Mouse (Mus musculus): ENCODE results near the gene Crygc. TPM values are rescaled to one million over a fixed set of nuclear protein-coding genes. Genes with fewer than 3 reads are reported as not detected.
"Not testable (repeated sequence)": the region's sequence is repeated elsewhere in the genome, so short reads cannot be mapped to it uniquely, and the experiment has no call there.

Gene Crygc
- total RNA-seq, 2 experiments from 2014 or later, result not detected

GRCm38 (mm10) chr1:65064201-65064600 lies 9.3 kb downstream of the Crygc start:
- DNase-seq (ENCODE audit: low spot score), result no peak

DNA sequence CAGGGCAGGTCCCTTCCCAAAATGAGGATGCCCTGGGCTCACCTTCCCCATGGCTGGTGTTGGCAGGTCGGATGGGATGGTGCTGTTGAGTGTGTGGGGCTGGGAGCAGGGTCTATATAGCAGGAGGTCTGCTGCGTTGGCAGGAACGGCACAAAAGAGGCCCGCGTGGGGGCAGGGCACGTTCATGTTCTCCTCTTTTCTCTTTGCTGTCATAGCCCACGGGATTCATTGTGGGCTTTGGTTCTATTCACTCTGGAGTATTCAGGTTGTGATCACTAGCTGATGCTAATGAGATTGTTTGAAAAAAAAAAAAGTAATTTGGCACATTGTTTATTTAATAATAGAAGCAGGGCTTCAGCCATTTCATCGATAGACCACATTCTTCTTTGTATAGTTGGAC lies 10.1 kb downstream of the Crygc start, which contains the start of gene Crygd:
TSS of gene Crygd (minus strand) at position 101 of the 400 bp plus-strand sequence.
- intact Hi-C loops (cut with DNase I), result no loop called here
- DNase-seq (ENCODE audit: low spot score), result no peak

More at GRCm38 (mm10) chr1:65064201-65064600, 9.3 kb downstream of the Crygc start:
- intact Hi-C loops (cut with DNase I), result no loop called here

- no peak for DNase-seq (ENCODE audit: low spot score)
- intact Hi-C loops (cut with DNase I), result no loop called here
These were observed 21.3 kb downstream of the Crygc start for GRCm38 (mm10) chr1:65052140-65052539.

DNA sequence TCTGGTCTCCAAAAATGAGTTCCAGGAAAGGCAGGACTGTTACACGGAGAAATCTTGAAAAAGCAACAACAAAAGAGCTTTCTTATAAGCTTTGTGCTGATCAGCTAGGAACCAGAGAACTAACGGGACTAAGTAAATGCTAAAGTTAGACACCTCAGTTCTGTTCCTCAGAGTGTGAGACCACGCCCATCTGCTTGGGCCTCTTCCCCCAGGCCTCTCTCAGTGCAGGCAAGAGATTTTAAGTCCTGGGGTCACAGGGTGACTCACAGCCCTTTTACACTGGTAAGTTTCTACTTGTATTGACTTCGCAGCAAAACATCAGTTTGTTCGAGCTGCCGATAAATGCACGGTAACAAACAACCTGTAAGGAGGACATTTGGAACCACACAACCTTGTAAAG lies 21.8 kb downstream of the Crygc start:
- no peak for DNase-seq (ENCODE audit: low spot score)
- intact Hi-C loops (cut with DNase I), result no loop called here

DNA sequence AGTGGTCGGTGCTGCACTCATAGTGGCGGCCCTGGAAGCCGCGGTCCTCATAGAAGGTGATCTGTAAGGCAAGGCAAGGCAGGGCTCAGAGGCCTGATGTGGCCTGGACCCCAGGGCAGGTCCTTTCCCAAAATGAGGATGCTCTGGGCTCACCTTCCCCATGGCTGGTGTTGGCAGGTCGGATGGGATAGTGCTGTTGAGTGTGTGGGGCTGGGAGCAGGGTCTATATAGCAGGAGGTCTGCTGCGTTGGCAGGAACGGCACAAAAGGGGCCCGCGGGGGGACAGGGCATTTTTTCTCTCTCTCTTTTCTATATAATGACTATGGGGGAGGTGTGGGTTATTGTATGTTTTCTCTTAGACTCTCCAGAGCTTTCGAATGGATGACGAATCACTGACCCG lies 22.5 kb downstream of the Crygc start, which contains the start of gene Cryge:
TSS of gene Cryge (minus strand) at position 198 of the 400 bp plus-strand sequence.
- intact Hi-C loops (cut with DNase I); DNase-seq (ENCODE audit: low spot score): not testable (repeated sequence)

DNA sequence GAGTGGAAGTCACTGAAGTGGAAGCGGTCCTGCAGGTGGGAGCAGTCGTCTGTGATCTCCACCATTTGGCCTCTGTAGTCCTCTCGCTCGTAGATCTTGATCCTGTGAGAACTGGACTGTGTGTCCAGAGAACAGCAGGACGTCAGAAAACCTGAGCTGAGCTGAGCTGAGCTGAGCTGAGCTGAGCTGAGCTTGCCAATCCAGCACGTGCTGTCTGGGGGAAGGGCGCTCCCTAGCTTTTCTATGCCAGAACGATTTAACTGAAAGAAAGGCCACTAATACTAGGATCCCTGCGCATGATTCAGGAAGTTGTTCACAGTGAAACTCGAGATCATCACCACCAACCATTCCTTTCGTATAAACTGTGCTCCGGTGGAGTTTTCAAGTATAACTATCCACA lies 24.7 kb downstream of the Crygc start:
- no peak for DNase-seq (ENCODE audit: low spot score)
- intact Hi-C loops (cut with DNase I), result no loop called here

DNA sequence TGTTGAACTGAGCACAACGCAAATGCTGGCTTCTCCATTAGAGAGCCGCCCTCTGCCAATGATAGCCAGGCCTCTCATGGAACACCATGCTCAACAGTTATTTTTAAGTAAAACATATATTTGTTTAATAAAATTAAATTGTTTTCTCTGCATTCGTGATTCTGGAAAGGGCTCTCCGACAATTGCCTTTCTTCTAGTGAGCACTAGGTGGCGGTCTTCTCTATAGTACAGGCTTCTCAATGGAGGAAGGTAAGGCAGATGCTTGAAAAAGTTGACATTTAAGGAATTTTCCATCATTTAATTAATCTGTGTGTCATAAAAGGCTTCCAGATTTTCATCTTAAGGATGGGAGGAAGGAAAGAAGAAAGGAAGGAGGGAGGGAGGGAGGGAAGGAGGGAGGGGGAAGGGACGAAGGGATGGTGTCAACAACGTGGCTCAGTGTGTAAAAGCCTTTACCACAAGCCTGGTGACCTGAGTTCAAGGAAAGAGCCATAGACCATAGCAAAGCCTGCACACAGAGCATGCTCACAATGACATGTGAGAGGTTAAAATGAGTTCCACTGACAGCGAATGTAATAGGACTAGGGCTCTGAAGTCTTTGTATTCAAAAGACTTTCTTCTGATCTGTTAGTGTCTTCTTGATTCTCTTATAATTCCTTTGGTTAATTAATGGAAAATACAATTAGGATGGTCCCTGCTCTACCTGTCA lies 26.9 kb downstream of the Crygc start:
- DNase-seq (ENCODE audit: low spot score), result no peak
- intact Hi-C loops (cut with DNase I), result loop anchor here (2.0 kb wide), 1 partner anchor 132 kb away; no protein-coding TSS in a partner anchor

- intact Hi-C loops (cut with DNase I), result no loop called here
These were observed 30.1 kb downstream of the Crygc start for GRCm38 (mm10) chr1:65043433-65043832.

GRCm38 (mm10) chr1:65041837-65042236 lies 31.7 kb downstream of the Crygc start:
- intact Hi-C loops (cut with DNase I), result no loop called here
- DNase-seq (ENCODE audit: low spot score), result no peak

More at GRCm38 (mm10) chr1:65043433-65043832, 30.1 kb downstream of the Crygc start:
- no peak for DNase-seq (ENCODE audit: low spot score)

DNA sequence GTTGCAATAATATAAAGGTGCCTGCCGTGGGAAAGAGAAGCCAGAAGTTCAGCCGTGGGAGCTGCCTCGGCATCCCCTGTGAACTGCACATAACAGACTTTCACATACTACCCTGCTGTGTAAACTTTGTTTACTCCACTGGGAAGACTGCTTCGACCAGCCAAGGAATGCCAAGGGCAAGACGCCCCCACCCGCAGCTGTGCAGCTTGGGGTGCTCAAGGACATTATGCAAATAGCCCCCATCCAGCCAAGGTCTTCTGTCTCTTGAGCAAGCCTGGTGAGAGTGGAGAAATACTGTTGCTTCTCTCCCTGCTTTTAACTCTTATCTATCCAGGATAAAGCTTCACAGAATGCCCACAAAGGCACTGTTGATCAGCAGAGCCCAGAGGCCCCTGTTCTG lies 32.7 kb downstream of the Crygc start:
- no peak for DNase-seq (ENCODE audit: low spot score)
- intact Hi-C loops (cut with DNase I), result no loop called here

DNA sequence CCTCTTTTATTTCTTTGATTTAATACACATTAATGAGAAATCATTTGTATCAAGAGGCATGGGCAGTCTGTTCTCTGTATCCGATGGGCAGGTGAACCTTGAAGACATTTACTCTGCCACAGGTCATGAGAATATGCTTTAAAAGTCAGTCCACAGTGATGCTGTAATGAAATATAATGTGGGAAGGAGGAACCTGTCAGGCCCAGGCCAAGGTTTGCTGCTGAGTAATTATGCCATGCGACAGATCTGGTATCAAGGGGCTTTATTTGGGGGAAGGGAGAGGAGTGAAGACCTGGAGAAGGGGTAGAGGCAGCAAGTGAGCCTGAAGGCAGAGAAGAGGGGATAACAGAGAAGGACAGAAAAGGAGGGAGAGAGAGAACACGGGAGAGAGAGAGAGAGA lies 33.8 kb downstream of the Crygc start:
- intact Hi-C loops (cut with DNase I), result no loop called here

DNA sequence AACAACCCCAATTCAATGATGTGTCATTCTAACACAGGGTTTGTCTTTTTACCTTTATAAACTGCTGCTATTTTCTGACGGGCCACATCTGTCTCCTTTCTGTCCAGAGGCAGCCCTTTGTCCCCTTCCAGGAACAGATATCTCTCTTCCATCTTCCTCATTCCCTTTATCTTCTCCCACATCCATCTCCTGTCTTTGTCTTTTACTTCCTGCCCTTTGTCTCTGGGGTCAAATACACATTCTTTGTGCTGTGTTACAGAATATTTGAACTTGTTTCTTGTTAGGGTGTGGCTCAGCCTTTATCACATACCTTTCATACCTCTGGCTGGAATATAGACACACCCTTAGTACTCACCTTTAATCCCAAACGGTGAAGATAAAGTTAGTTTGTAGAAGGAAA lies 35.9 kb downstream of the Crygc start:
- intact Hi-C loops (cut with DNase I), result no loop called here
- no peak for DNase-seq (ENCODE audit: low spot score)

More for the DNA sequence above, 33.8 kb downstream of the Crygc start:
- no peak for DNase-seq (ENCODE audit: low spot score)

DNA sequence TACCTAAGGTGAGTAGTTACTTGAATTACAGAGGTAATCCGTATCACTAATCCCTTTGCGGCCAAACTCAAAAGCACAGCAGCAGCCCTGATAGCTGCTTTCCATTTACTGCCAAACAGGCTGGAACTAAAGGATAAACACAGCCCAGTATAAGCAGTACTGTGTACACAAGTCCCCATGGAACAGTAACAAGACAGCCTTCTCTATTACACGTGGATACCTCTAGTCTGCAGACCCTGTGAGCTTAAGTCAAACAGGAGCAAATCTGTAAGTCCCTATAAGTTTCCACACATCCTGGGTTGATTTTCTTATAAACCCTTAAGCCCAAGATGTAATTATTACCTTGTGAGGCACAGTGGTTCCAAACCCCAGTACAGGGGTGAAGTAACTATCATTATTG lies 38.0 kb downstream of the Crygc start:
- intact Hi-C loops (cut with DNase I), result no loop called here

DNA sequence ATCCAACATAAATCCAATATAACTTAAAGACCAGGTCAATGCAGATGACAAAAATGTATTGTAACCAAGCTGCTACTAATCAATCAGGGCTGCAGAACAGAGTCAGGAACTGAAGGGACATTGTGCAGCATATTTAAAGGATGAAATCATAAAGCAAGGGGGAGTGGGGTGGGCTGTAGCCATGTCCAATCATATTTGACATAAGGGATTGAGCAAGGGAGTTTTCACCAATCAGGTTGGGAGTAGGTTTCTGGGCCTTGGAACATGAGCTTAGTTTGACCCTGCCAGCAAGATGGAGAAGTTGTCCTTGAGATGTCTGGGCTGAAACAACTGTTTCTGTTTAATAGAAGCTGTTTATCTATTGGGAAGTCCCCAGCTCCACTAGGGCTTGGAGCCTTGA lies 40.8 kb downstream of the Crygc start, which contains the start of gene Akr1cl:
TSS of gene Akr1cl (minus strand) at position 119 of the 400 bp plus-strand sequence.
- intact Hi-C loops (cut with DNase I), result no loop called here

More for the DNA sequence above, 38.0 kb downstream of the Crygc start:
- DNase-seq (ENCODE audit: low spot score), result no peak

DNA sequence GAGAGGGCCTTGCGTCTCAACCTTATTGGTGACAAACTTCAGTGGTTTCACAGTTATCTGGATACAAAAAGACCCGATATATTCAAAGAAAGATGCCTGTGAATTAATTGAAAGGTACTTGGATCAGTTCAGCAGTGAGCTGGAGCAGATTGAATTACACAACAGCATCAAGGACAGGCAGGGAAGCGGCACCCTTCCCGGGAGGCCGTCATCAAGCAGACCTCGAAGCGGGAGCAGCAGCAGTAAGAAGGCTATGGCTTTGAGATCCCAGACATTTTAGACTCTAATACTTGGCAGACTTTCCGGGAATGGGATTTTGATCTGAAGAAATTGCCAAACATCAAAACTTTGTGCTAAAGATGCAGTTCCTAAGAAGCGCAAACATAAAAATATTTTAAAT lies 45.3 kb downstream of the Crygc start:
- no peak for DNase-seq (ENCODE audit: low spot score)
- intact Hi-C loops (cut with DNase I), result no loop called here

More for the DNA sequence above, 40.8 kb downstream of the Crygc start, which contains the start of gene Akr1cl:
- DNase-seq (ENCODE audit: low spot score), result no peak

Other genes with a start within 250 kb of the Crygc start
- 1 to 10 TPM; 8.3 to 9.6 TPM for gene Plekhm3, start 116.9 kb downstream of the Crygc start, total RNA-seq (2021)
- gene Akr1cl, start 40.9 kb downstream of the Crygc start, total RNA-seq (2021), result not detected
- not detected for gene Cryge, start 22.5 kb downstream of the Crygc start, total RNA-seq (2021)
- gene Crygd, start 10.2 kb downstream of the Crygc start, total RNA-seq (2021), result not detected
- gene Crygb, start 8.6 kb upstream of the Crygc start, total RNA-seq (2021), result not detected
- gene Cryga, start 29.7 kb upstream of the Crygc start, total RNA-seq (2021), result not detected
- not detected for gene Gm28845, start 45.9 kb upstream of the Crygc start, total RNA-seq (2021)
- gene D630023F18Rik, start 49.5 kb upstream of the Crygc start, total RNA-seq (2021), result not detected
- gene Idh1, start 112.8 kb upstream of the Crygc start, total RNA-seq (2021), result 10 to 100 TPM; 65.9 to 74.1 TPM
- 10 to 100 TPM; 10.5 to 11.2 TPM for gene Pikfyve, start 113.0 kb upstream of the Crygc start, total RNA-seq (2021)
- gene Pth2r, start 208.4 kb upstream of the Crygc start, total RNA-seq (2021), result not detected

Data from heart, postnatal 25 days (tissue).